In the genomic region with DNA sequence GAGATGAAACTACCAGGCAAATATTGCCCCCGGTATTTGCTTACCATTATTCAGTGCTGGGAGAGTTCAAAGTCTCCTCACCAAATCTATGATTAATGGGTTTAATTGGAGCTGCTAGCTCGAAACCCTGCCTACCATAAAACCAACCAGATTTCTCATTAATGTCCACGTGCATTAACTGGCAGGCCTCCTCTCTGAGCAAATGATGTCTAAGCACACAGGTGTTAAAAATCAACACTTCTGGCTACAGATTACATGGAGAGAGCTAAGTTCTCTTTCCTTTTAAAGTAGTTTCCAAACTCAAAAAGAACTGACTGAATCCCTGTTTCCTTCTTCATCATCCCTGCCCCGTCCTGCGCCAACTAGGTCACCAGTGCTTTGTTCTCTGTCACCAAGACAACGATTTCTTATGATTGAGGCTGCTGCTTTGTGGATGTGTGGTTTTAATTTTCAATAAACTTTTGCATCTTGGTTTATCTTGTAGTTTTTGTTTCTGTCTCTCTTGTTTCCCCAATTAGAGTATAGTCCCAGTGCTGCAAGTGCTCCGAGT, we compare ENCODE assay signal across 27 mouse cellular contexts.
DNase-seq lines count a peak whose midpoint lies in the region; ATAC-seq and TF ChIP-seq lines count a peak whose summit lies in the region.
"Had no signal": no experiment of that assay in that cellular context is flagged by ENCODE, and none has a peak within 500 bp of the region (broad histone marks: within the 10 kb centered on the region; RNA-seq: fewer than 3 reads in every experiment).

No protein-coding gene starts in this region.

- peak; percentile 27 for DNase-seq in heart, adult 11 months
- peak; percentile 89 for DNase-seq in liver, adult 2 months (ENCODE audit: extremely low read depth, low read depth, low spot score)
- DNase-seq in liver: no peak
- DNase-seq in kidney, postnatal 14 days: peak; percentile 46
- DNase-seq in retina, postnatal 1 day: peak; percentile 66
- DNase-seq in forebrain, embryonic 14.5 days (ENCODE audit: low spot score): no peak
- DNase-seq in hindbrain, postnatal 0 days (ENCODE audit: low spot score): no peak
- DNase-seq: adrenal gland, postnatal 10 days; cerebellum, adult 8-10 months; cerebellum, postnatal 25 days; heart, postnatal 4 days; layer of hippocampus, adult 9-11 months; lung, embryonic 14.5 days; lung, postnatal 14 days; midbrain, embryonic 14.5 days; spleen, adult 18-20 months; thymus, adult 2 months; thymus, postnatal 36 days had no signal

- no peaks in the 10 kb centered on the region for H3K27me3 ChIP-seq in heart, embryonic 12.5 days (replicated peaks)
- H3K27me3 ChIP-seq in liver, adult 2 months (ENCODE audit: control insufficient read depth, insufficient read depth, low read length): no peaks in the 10 kb centered on the region
- no peaks in the 10 kb centered on the region for H3K27me3 ChIP-seq in forebrain, embryonic 14.5 days (replicated peaks; ENCODE audit: control insufficient read depth, insufficient read depth, low read length)
- no peaks in the 10 kb centered on the region for H3K27me3 ChIP-seq in hindbrain, postnatal 0 days (ENCODE audit: insufficient read depth, low read length)
- H3K27me3 ChIP-seq: forebrain, embryonic 13.5 days; hindbrain, embryonic 13.5 days; Patski had no signal

- no peak overlapping the region for H3K9ac ChIP-seq in heart, embryonic 12.5 days
- H3K9ac ChIP-seq in liver, adult 2 months (ENCODE audit: low read depth, low read length): no peak overlapping the region
- no peak overlapping the region for H3K9ac ChIP-seq in forebrain, embryonic 14.5 days (ENCODE audit: low read length)
- H3K9ac ChIP-seq in hindbrain, postnatal 0 days (replicated peaks; ENCODE audit: low read length): no peak overlapping the region
- H3K9ac ChIP-seq: forebrain, embryonic 13.5 days; hindbrain, embryonic 13.5 days; liver, embryonic 14.5 days; lung, embryonic 14.5 days had no signal

- H3K79me2 ChIP-seq in liver, adult 2 months (ENCODE audit: control insufficient read depth, insufficient read depth, low read length): no peaks in the 10 kb centered on the region

- H3K4me3 ChIP-seq in heart, embryonic 12.5 days: no peak overlapping the region
- no peak overlapping the region for H3K4me3 ChIP-seq in liver, adult 2 months (ENCODE audit: insufficient read depth, low read depth, low read length)
- no peak overlapping the region for H3K4me3 ChIP-seq in forebrain, embryonic 14.5 days (ENCODE audit: low read depth, low read length)
- no peak overlapping the region for H3K4me3 ChIP-seq in hindbrain, postnatal 0 days (ENCODE audit: low read length)
- H3K4me3 ChIP-seq: forebrain, embryonic 13.5 days; heart, embryonic 10.5 days; hindbrain, embryonic 13.5 days; left cerebral cortex, adult 2 months had no signal

- H3K36me3 ChIP-seq in heart, embryonic 12.5 days: no peaks in the 10 kb centered on the region
- no peaks in the 10 kb centered on the region for H3K36me3 ChIP-seq in liver, adult 2 months (ENCODE audit: control insufficient read depth, insufficient read depth, low read length)
- no peaks in the 10 kb centered on the region for H3K36me3 ChIP-seq in forebrain, embryonic 14.5 days (ENCODE audit: control insufficient read depth, insufficient read depth, low read length)
- H3K36me3 ChIP-seq in hindbrain, postnatal 0 days (ENCODE audit: insufficient read depth, low read length): no peaks in the 10 kb centered on the region
- H3K36me3 ChIP-seq: G1E; heart, embryonic 10.5 days; hindbrain, embryonic 13.5 days had no signal

- no peaks in the 10 kb centered on the region for H3K9me3 ChIP-seq in heart, embryonic 12.5 days (replicated peaks)
- no peaks in the 10 kb centered on the region for H3K9me3 ChIP-seq in forebrain, embryonic 14.5 days (replicated peaks; ENCODE audit: control insufficient read depth, low read length)
- no peaks in the 10 kb centered on the region for H3K9me3 ChIP-seq in hindbrain, postnatal 0 days (ENCODE audit: low read length)
- H3K9me3 ChIP-seq: forebrain, embryonic 13.5 days; heart, embryonic 10.5 days; hindbrain, embryonic 13.5 days had no signal

- H3K4me2 ChIP-seq in heart, embryonic 12.5 days: no peak overlapping the region
- no peak overlapping the region for H3K4me2 ChIP-seq in forebrain, embryonic 14.5 days (ENCODE audit: low read length)
- no peak overlapping the region for H3K4me2 ChIP-seq in hindbrain, postnatal 0 days (ENCODE audit: low read depth, low read length)
- H3K4me2 ChIP-seq: forebrain, embryonic 13.5 days; hindbrain, embryonic 13.5 days; lung, embryonic 14.5 days had no signal

- TF ChIP-seq POLR2A in liver, adult 2 months (IDR thresholded peaks at IDR 0.05; ENCODE audit: extremely low read depth, insufficient read depth, low read length): no peak

- H3K4me1 ChIP-seq in heart, embryonic 12.5 days (replicated peaks): no peaks in the 10 kb centered on the region
- H3K4me1 ChIP-seq in liver, adult 2 months (ENCODE audit: control insufficient read depth, insufficient read depth, low read length): peaks cover 10% of the 10 kb centered on the region
- no peaks in the 10 kb centered on the region for H3K4me1 ChIP-seq in forebrain, embryonic 14.5 days (ENCODE audit: control insufficient read depth, insufficient read depth, low read length)
- H3K4me1 ChIP-seq in hindbrain, postnatal 0 days (ENCODE audit: insufficient read depth, low read length): no peaks in the 10 kb centered on the region
- H3K4me1 ChIP-seq: forebrain, embryonic 13.5 days; heart, embryonic 10.5 days; hindbrain, embryonic 13.5 days had no signal

- TF ChIP-seq CTCF in liver, adult 2 months (IDR thresholded peaks at IDR 0.05; ENCODE audit: low read depth, low read length): no peak
- no peak for TF ChIP-seq CTCF in hindbrain, postnatal 0 days (IDR thresholded peaks at IDR 0.05; ENCODE audit: low read depth)

- ATAC-seq in heart, embryonic 12.5 days (ENCODE audit: insufficient number of reproducible peaks, low FRiP score): no peak
- no peak for ATAC-seq in forebrain, embryonic 14.5 days
- no peak for ATAC-seq in hindbrain, postnatal 0 days
- ATAC-seq: forebrain, embryonic 13.5 days; Patski had no signal

- H3K27ac ChIP-seq in heart, embryonic 12.5 days (ENCODE audit: poor library complexity, severe bottlenecking): no peak overlapping the region
- peak overlapping the region; percentile 45 for H3K27ac ChIP-seq in liver, adult 2 months (replicated peaks; ENCODE audit: insufficient read depth, low read depth, low read length)
- H3K27ac ChIP-seq in forebrain, embryonic 14.5 days (ENCODE audit: low read depth, low read length): no peak overlapping the region
- no peak overlapping the region for H3K27ac ChIP-seq in hindbrain, postnatal 0 days
- H3K27ac ChIP-seq: forebrain, embryonic 13.5 days; heart, embryonic 10.5 days; hindbrain, embryonic 13.5 days; left cerebral cortex, adult 2 months; liver, embryonic 14.5 days; stomach, postnatal 0 days had no signal

- WGBS in heart, embryonic 12.5 days: 82% methylated on average over 7 of the region's 7 CpGs
- WGBS in liver, adult 2 months: 36% methylated on average over 7 of the region's 7 CpGs
- 69% methylated on average over 7 of the region's 7 CpGs for WGBS in forebrain, embryonic 14.5 days
- 81% methylated on average over 7 of the region's 7 CpGs for WGBS in hindbrain, postnatal 0 days

Comparison
In these comparisons a context has a peak if more than half of its experiments do, and no peak if none do; other contexts are left out.
1. DNase-seq: peak in heart, adult 11 months (single experiment), liver, adult 2 months (single experiment), kidney, postnatal 14 days (single experiment) and retina, postnatal 1 day (single experiment); none in liver (single experiment), forebrain, embryonic 14.5 days (single experiment) and hindbrain, postnatal 0 days (single experiment).